Mouse (Mus musculus): ENCODE results near the gene Cdh3. TPM values are rescaled to one million over a fixed set of nuclear protein-coding genes. Genes with fewer than 3 reads are reported as not detected.

Gene Cdh3
- total and polyA plus RNA-seq, 2 experiments from 2014 or later = 1.3 to 1.4 TPM

- 65% methylated on average over 6 of the region's 6 CpGs for WGBS
- H3K4me1 ChIP-seq (ENCODE audit: insufficient read depth) = no peaks in the 10 kb centered on the region
- no peak for ATAC-seq
- TF ChIP-seq CTCF (IDR thresholded peaks at IDR 0.05; ENCODE audit: low read depth) = no peak
- no peak overlapping the region for H3K9ac ChIP-seq
- no peak overlapping the region for H3K4me3 ChIP-seq (ENCODE audit: low read depth, low read length)
- no peak for DNase-seq
- no peak overlapping the region for H3K27ac ChIP-seq (ENCODE audit: low read depth, low read length)
- no peaks in the 10 kb centered on the region for H3K9me3 ChIP-seq (ENCODE audit: low read length)
- no peaks in the 10 kb centered on the region for H3K27me3 ChIP-seq (ENCODE audit: insufficient read depth, low read length)
- no peaks in the 10 kb centered on the region for H3K36me3 ChIP-seq (ENCODE audit: insufficient read depth)
- H3K4me2 ChIP-seq (ENCODE audit: low read depth) = no peak overlapping the region
Observed at GRCm38 (mm10) chr8:106526725-106527124, 16.0 kb downstream of the Cdh3 start.

DNA sequence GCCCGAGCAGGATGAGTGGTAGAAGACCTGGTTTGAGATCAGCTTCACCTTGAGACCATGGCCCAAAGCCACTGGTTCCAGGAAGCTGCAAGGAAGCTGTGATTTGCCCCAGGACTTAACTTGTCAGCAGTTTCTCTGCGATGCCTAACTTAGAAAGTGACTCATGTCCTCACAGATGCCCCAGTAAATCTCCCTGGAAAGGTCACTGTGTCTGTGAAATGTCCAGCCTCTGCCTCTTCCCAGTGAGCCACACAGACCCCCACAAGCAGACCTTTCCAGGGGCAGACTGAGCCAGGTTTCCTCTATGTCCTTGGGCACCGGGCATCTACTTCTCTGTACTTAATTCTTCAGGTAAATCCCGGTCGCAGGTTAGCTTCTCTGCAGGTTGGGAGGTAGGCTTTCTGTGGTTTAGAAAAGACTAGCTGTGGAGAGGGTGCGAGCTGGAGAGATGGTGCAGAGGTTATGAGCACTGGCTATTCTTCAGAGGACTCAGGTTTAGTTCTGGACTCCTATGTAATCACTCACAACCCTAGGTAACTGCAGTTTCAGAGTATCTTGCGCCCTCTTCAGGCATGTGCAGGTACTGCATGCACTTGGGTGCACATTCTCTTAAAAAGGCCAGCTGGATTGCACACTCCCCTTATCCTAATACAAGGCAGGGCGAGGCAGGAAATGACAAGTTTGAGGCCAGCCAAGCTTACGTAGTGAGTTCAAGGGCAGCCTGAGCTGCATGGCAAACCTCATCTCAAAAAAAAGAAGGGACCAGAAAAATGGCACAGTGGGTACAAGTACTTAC lies 16.7 kb downstream of the Cdh3 start:
- H3K36me3 ChIP-seq (ENCODE audit: insufficient read depth) = no peaks in the 10 kb centered on the region
- no peaks in the 10 kb centered on the region for H3K9me3 ChIP-seq (ENCODE audit: low read length)
- H3K4me3 ChIP-seq (ENCODE audit: low read depth, low read length) = no peak overlapping the region
- no peaks in the 10 kb centered on the region for H3K27me3 ChIP-seq (ENCODE audit: insufficient read depth, low read length)
- no peaks in the 10 kb centered on the region for H3K4me1 ChIP-seq (ENCODE audit: insufficient read depth)
- no peak overlapping the region for H3K9ac ChIP-seq
- ATAC-seq = no peak
- no peak overlapping the region for H3K27ac ChIP-seq (ENCODE audit: low read depth, low read length)
- 86% methylated on average over 9 of the region's 9 CpGs for WGBS
- DNase-seq = no peak
- no peak overlapping the region for H3K4me2 ChIP-seq (ENCODE audit: low read depth)
- peak; percentile 42 for TF ChIP-seq CTCF (IDR thresholded peaks at IDR 0.05; ENCODE audit: low read depth)

- DNase-seq (no peak), ATAC-seq (no peak)
- TF ChIP-seq CTCF (IDR thresholded peaks at IDR 0.05; ENCODE audit: low read depth) = no peak
- no peak overlapping the region for H3K9ac ChIP-seq
- no peaks in the 10 kb centered on the region for H3K27me3 ChIP-seq (ENCODE audit: insufficient read depth, low read length)
- no peak overlapping the region for H3K4me3 ChIP-seq (ENCODE audit: low read depth, low read length)
- WGBS = 90% methylated on average over 9 of the region's 9 CpGs
- no peak overlapping the region for H3K27ac ChIP-seq (ENCODE audit: low read depth, low read length)
- H3K4me1 ChIP-seq (ENCODE audit: insufficient read depth) = no peaks in the 10 kb centered on the region
- no peaks in the 10 kb centered on the region for H3K9me3 ChIP-seq (ENCODE audit: low read length)
- no peaks in the 10 kb centered on the region for H3K36me3 ChIP-seq (ENCODE audit: insufficient read depth)
- no peak overlapping the region for H3K4me2 ChIP-seq (ENCODE audit: low read depth)
Observed at GRCm38 (mm10) chr8:106528596-106529249, 18.0 kb downstream of the Cdh3 start.

- no peak overlapping the region for H3K4me3 ChIP-seq (ENCODE audit: low read depth, low read length)
- H3K27ac ChIP-seq (ENCODE audit: low read depth, low read length) = no peak overlapping the region
- no peaks in the 10 kb centered on the region for H3K4me1 ChIP-seq (ENCODE audit: insufficient read depth)
- H3K4me2 ChIP-seq (ENCODE audit: low read depth) = no peak overlapping the region
- no peak for TF ChIP-seq CTCF (IDR thresholded peaks at IDR 0.05; ENCODE audit: low read depth)
- no peaks in the 10 kb centered on the region for H3K27me3 ChIP-seq (ENCODE audit: insufficient read depth, low read length)
- 93% methylated on average over 10 of the region's 10 CpGs for WGBS
- DNase-seq (no peak), ATAC-seq (no peak)
- H3K9me3 ChIP-seq (ENCODE audit: low read length) = no peaks in the 10 kb centered on the region
- H3K9ac ChIP-seq = no peak overlapping the region
- H3K36me3 ChIP-seq (ENCODE audit: insufficient read depth) = no peaks in the 10 kb centered on the region
Observed at GRCm38 (mm10) chr8:106529885-106530482, 19.3 kb downstream of the Cdh3 start.

GRCm38 (mm10) chr8:106530566-106530965 lies 19.9 kb downstream of the Cdh3 start:
- Histone ChIP-seq H3K4me2 (ENCODE audit: low read depth) (no peak overlapping the region), H3K36me3 (ENCODE audit: insufficient read depth) (no peaks in the 10 kb centered on the region), H3K9me3 (ENCODE audit: low read length) (no peaks in the 10 kb centered on the region), H3K27ac (ENCODE audit: low read depth, low read length) (no peak overlapping the region), H3K9ac (no peak overlapping the region), H3K27me3 (ENCODE audit: insufficient read depth, low read length) (no peaks in the 10 kb centered on the region), H3K4me3 (ENCODE audit: low read depth, low read length) (no peak overlapping the region), H3K4me1 (ENCODE audit: insufficient read depth) (no peaks in the 10 kb centered on the region)
- peak; percentile 51 for TF ChIP-seq CTCF (IDR thresholded peaks at IDR 0.05; ENCODE audit: low read depth)
- 74% methylated on average over 4 of the region's 4 CpGs for WGBS
- ATAC-seq (no peak), DNase-seq (no peak)

DNA sequence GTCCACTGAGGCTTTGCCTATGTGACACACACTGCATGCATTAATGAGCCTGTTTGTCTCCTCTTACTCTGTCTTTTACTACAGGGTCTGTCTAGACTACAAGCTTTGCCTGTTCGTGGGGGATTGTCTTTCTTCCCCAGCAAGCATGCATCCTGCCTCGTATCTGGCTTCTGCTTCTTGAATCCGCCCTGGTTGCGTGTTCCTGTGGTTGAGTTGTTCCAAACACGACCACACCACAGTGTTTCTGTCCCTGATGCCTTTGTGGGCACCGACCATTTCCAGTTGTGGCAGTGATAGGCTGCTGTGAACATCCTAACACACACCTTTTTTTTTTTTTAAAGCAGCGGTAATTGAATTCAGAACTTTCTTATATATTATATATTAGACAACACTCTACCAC lies 23.0 kb downstream of the Cdh3 start:
- ATAC-seq = no peak
- Histone ChIP-seq H3K9ac (no peak overlapping the region), H3K9me3 (ENCODE audit: low read length) (no peaks in the 10 kb centered on the region), H3K4me2 (ENCODE audit: low read depth) (no peak overlapping the region), H3K4me1 (ENCODE audit: insufficient read depth) (no peaks in the 10 kb centered on the region), H3K36me3 (ENCODE audit: insufficient read depth) (no peaks in the 10 kb centered on the region), H3K27me3 (ENCODE audit: insufficient read depth, low read length) (no peaks in the 10 kb centered on the region), H3K27ac (ENCODE audit: low read depth, low read length) (no peak overlapping the region), H3K4me3 (ENCODE audit: low read depth, low read length) (no peak overlapping the region)
- 79% methylated on average over 7 of the region's 7 CpGs for WGBS
- DNase-seq = no peak
- no peak for TF ChIP-seq CTCF (IDR thresholded peaks at IDR 0.05; ENCODE audit: low read depth)

DNA sequence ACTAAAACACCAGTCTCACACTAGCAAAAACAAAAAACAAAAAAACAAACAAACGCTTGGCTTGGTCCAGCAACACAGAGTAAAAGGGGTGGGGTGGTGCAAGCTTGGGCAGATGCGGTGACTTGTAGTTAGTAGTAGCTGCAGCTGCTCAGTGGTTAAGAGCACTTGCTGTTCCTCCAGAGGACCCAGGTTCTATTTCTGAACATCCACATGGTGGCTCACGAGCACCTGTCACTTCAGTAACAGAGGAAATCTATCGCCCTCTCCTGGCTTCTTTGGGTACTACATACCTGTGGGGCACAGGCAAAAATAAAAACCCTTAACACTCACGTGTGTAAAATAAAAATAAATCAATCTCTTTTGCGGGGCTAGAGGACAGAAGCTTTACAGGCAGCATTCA lies 23.8 kb downstream of the Cdh3 start:
- H3K4me1 ChIP-seq (ENCODE audit: insufficient read depth) = no peaks in the 10 kb centered on the region
- H3K9me3 ChIP-seq (ENCODE audit: low read length) = no peaks in the 10 kb centered on the region
- peak; percentile 72 for TF ChIP-seq CTCF (IDR thresholded peaks at IDR 0.05; ENCODE audit: low read depth)
- H3K27me3 ChIP-seq (ENCODE audit: insufficient read depth, low read length) = no peaks in the 10 kb centered on the region
- no peak overlapping the region for H3K4me2 ChIP-seq (ENCODE audit: low read depth)
- H3K9ac ChIP-seq = no peak overlapping the region
- no peaks in the 10 kb centered on the region for H3K36me3 ChIP-seq (ENCODE audit: insufficient read depth)
- ATAC-seq = no peak
- no peak overlapping the region for H3K4me3 ChIP-seq (ENCODE audit: low read depth, low read length)
- 34% methylated on average over 6 of the region's 6 CpGs for WGBS
- DNase-seq = peak; percentile 55
- no peak overlapping the region for H3K27ac ChIP-seq (ENCODE audit: low read depth, low read length)

Data from forebrain, postnatal 0 days (tissue).